Mouse (Mus musculus): Measurements from ENCODE around the gene Kalrn.
A peak's percentile ranks its signal among the peaks of the same experiment; 100 is the strongest.

Kalrn gene

DNA sequence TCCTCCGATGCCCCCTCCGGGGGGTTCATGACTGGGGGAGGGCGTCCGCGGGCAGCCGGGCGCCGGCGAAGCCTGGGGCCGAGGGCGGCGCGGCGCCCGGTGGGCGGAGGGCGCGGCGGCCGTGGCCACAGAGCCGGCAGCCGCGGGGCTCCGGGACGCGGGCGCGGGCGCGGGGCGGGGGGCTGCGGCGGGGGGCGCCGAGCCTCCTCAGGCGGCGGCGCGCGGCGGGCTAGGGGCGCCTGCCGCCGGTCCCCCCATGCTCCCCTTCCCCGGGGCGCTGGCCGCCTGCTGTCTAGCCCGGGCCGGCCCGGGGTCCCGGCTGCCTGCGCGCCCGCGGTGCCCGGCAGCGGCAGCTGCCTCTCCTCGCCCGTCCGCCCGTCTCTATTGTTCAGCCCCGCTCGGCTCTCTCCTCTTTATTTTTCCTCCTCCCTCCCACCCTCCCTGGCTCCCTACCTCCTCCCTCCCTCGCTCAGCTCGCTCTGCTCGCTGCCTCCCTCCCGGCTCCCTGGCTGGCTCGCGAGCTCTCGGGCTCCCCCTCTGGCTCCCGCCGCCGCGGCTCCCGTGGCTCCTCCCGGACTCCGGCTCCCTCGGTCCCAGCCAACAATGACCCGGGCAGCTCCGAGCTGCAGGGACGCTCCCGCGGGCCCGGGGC is at the start of gene Kalrn:
Gene Kalrn (minus strand): TSS at position 382 of the 652 bp plus-strand sequence.
- DNase-seq = peak; percentile 77

DNA sequence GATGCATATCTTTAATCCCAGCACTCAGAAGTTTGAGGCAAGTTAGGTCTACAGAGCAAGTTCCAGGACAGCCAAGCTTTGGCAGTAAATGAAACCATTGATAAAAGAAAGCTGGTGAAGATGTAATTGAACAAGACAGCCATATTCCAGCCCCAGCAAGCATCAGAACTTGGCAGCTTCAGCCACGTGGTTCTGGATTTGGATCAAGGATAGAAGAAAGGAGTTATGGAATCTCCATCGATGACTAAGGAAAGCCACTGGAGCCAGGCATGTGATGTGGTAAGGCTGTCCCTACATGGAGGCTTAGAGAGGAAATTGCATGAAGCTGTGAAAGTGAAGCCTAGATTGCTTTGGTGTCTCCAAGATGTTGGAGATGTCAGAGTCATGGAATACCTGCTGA is 40.7 kb upstream of the Kalrn start:
- DNase-seq = no peak

DNA sequence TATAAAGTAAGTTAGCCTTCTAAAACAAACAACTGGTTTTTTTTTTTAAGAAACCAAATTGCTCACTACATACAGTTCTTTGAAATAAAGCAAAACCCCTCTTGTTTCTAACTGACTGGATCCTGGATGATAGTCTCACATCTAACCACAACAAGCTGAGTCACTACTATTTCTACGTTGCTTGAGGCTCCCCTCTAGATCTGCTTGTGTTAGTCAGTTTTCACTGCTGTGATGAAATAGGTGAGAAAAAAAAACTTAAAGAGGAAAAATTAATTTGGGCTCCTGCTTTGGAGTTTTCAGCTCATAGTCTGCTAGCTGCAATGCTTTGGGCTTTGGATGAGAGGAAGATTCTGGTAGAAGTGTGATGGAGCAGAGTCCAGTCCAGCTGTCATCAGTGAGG is 36.8 kb upstream of the Kalrn start:
- DNase-seq = no peak

DNA sequence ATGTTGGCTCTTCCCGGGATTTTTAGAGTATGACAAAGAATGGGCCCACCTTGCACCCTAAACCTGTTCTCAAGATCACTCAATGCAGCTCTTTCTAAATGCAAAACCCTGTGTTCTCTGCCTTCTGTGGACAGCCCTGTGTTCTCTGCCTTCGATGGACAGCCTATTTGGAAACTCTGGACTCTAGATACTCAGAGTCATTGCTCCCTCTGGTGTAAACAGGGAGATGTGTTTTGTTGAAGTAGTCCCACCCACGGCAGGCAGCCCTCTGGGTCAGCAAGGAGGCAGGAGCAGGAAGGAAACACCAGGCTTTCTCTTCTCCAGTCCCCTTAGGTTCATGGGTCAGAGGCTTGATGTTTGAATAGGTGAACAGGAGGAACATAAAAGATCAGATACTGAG is 32.3 kb upstream of the Kalrn start:
- DNase-seq = peak; percentile 13

DNA sequence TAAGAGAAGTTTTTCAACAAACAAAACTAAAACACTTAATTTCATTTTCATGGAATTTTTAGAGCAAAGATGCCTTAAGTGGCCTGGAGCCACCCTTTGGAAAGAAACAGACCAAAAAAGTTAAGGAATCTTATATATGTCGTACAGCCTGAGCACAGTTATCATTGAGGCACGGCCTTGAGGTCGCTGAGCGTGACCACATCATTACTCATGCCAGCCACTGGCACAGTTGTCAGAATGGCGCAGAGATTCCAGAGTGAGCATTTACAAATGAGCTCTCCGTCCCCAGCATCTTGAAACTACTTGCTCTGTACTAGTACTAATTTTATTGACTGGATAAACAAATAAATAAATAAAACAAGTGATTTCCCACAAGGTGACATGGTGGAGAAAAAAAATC is 30.5 kb upstream of the Kalrn start:
- DNase-seq = no peak

DNA sequence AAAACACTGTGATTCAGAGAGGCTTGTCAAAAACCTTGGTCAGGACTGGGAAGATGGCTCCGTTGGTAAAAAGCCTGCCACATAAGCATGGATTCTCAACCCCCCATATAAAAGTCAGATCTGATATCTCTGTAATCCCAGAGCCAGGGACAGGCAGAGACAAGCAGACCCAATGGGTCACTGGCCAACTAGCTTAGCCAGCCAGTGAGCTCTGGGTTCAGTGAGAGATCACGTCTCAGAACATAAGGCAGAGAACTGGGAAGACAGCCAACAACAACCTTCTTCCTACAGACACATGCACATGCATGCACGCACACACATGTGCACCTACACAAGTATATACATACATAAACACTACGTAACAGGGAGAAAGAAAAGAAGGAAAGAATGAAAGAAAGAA is 29.7 kb upstream of the Kalrn start:
- no peak for DNase-seq

DNA sequence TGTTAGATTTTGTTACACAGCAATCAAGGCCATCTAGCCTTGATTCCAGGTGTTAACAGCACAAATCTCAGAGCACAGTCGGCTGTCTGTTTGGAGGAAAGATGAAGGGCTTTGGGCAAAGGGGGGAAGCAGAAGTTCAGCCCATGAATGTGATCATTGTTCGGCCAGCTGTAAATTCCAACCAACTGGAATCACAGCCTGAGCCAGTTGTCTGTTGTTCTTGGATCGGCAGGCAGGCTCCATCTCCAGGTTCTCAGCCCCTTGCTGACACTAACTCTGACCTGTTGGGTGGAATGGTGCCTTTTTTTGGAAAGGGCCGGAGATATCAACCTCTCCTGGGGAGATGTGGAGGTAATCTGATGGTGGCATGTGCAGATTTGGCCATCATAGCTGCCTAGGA is 28.6 kb upstream of the Kalrn start:
- DNase-seq = no peak

DNA sequence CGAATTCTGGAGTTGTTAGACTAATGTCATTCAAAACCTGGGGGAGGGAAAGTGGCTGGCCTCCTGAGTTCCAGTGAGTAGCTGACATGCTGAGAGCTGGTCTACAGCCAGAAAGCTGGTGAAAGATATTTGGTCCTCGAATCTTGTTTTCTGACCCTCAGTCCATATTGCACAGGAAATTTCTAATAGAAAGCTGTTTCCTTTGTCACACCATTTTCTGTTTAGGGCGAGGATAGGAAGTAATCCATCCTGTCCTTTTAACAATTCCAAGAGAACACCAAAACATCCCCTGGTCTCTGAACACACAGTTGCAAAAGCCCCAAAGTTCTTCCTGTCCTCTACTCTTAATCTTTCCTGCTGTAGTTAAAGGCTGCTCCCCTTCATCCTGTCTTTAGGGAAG is 22.0 kb upstream of the Kalrn start:
- DNase-seq = no peak

DNA sequence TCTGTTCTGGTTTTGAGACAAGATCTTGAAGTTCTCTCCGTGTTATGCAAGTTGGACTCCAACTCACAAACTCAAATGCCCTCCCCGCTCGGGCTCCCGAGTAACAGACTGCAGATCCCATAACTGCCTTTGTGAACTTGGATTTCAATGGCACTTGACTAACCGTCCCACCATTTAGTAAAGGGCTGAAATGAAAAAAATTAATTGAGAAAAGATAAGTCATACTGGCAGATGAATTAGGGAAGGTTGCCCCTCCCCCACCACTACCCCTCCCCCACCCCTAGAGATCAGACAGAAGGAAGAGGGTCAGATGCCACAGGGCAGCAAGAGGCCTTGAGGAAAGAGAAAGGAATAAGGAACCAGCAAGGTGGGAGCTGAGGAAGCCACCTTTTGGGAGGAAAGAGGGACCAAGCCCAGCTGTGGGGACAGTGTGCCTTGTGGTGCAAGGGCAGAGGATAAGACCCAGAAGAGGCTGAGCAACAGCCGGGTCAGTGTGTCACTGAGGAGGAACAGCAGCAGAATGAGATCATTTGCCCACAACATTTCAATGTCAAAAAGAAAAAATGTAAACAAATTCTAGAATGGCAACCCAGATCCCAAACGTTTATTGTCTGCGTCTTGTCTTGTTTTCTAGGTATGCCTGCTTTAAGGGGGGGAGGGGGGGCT is 21.4 kb upstream of the Kalrn start:
- DNase-seq = no peak

DNA sequence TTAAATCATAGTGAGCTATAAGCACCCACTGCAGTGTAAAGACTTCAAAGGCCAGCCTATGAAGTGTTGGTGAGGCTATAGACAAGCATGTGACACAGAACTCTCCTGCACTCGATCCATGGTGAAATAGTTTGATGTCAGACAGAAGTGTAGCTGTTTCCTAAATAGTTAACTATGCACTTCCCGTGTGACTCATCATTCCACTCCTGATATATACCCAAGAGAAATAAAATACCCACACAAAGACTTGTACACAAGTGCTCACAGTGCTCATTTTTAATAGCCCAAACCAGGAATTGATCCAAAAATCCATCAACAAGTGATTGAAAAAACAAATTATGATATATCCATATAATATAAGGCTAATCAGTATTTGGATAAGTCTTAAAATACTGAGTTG is 19.4 kb upstream of the Kalrn start:
- no peak for DNase-seq

DNA sequence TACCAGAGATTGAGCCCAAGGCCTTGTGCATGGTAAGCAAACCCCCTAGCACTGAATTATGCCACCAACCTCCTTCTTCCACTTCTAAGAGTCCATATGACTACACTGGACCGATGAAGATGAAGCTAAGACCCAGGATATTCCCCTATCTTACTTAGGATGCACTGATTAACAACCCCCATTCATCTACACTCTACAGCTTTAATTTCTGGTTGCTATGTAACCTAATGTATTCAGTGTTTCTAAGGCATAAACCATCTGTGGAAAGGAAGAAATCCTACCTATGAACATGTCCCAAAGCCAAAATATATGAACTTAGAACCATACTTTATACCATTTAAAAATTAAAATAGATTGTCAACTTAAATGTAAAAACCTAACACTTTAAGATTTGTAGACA is 18.6 kb upstream of the Kalrn start:
- DNase-seq = no peak

DNA sequence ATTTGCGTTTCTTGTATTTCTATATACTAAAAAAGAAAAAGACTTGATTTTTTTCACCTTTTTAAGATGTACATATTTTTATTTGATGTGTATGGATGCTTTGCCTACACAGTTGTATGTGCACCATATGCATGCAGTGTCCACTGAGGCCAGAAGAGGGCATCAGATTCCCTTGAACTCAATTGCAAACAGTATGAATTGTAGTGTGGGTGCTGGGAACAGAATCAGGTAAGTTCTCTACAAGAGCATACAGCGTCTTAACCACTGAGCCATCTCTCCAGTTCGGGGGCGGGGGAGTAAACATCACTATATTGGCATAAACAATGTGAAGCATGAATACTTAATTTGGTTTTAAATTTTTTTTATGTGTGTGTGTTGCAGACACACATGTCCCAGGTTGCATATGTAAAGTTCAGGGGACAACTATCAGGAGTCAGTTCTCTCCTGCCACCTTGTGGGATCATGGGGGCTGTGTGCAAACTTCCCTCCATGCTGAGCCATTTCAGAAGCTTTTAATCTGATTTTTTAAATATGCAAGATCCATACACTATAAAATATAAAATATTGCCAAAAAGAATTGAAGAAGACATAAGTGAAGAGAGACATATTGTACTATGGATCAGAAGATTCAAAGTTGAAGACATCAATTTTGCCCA is 6.5 kb upstream of the Kalrn start:
- no peak for DNase-seq

DNA sequence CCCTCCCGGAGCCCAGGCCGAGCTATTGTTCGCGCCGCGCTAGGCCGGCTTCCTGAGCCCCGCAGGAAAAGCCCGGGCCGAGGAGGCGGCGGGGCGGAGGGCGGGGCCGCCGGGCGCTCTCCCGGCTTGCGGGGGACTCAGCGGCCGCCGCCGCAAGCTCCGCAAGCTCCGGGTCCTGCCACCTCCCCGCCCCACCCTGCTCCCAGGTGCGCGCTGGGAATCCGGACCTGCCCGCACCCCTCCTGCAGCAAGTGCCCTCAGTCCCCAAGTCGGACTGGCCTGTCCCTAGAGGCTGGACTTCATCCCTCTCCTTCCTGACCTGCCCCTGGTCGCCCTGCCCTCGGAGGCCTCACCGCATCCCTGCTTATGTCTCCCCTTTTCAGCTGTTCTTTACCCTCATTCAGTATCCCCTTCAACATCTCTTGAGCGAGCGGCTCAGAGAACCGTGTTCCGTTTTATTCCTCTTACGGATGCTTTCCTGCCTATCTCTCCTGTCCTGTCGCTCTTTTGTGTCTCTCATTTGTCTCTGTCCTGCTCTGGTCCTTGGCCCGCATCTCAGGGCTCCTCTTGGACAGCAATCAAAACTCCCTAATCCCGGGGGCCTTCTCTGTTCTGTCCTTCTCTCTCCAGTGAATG is 642 bp upstream of the Kalrn start:
- DNase-seq = no peak

DNA sequence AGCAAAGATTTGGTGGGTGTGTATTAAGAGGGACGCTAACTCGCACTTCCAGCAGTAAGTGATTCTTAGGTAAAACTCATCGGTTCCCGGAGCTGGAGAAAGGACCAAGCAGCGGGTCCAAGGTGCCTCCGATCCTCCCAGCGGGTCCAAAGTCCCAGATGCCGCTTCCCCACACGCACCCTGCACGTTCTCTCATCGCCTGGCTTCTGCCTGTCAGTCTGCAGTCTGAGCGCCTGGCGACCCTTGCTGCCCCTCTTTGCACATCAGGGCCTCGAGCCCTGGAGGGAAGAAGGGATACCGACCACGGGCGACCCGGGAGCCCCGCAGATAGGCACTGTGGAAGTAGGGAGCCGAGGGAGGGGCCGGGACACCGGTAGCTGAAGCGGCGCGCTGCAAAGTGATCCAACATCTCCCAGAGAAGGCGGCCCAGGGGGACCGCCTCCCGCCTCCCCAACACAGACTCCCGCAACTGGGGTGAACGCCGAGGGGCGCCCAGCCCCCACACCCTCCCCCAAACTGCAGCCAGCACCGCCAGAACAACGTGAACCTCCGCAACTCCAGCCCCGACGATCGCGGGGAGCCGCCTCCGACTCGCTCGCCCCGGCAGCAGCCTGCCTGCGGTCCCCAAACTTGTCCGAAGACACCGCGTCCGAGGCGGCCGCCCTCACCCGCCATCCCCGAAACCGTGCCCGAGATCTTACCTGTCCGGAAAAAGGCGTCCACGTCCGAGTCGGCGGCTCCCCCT is 754 bp downstream of the Kalrn start:
- peak; percentile 5 for DNase-seq

DNA sequence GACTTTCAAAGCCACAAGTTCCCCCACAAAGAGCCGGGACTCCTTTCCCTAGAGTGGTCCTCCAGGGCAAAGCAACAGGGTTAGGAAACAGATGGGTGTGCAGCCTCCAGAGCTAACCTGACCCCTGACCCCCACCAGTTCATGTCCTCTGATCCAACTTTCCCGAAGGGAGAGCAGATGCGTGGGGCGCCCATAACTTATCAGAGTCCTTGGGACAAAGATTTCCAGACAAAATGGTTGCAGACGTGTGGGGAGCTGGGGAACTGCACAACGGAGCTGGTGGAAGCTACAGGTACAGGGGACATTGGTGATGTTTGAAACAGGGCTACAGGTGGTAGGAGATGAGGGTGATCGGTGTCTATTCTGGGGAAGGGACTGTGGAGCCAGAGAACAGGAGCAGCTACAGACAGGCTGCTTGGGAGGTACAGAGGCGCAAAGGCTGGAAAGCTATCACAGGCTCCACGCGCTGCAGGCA is 1.4 kb downstream of the Kalrn start:
- no peak for DNase-seq

DNA sequence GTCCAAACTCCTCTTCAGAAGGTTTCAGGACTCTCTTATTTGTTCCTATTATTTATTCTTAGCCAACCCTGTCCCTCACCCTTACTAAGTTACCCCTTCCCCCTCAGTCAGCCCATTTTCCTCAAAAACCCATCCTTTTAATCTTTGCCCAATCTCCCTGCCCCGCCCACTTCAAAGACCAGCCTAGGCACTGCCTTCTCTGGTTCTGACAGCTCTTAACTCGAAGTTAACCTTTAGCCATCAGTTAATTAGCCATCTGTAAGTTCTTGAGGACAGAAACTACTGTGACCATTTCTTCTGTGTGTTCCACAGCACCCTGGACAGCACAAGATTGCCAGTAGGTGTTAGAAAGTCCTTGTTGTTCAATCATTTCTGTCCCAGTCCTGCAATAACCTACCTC is 3.4 kb downstream of the Kalrn start:
- DNase-seq = no peak

DNA sequence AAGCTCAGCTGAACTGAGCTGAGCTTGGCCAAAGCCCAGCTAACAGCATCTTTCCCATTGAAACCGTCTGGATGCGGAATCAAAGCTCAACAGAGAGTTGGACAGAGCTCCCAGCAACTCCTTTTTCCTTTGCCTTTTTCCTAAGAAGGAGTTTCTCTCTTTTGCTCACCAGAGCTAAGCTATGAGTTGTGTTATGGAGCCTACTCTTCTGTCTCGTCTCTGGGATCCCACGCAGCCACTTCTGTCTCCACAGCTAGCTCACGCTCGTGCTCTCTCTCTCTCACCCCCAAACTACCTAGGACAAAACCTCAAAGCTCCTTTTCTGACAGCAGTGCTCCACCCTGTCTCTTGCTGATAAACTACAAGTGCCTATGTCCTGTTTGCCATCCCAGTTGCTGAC is 4.5 kb downstream of the Kalrn start:
- DNase-seq = no peak

DNA sequence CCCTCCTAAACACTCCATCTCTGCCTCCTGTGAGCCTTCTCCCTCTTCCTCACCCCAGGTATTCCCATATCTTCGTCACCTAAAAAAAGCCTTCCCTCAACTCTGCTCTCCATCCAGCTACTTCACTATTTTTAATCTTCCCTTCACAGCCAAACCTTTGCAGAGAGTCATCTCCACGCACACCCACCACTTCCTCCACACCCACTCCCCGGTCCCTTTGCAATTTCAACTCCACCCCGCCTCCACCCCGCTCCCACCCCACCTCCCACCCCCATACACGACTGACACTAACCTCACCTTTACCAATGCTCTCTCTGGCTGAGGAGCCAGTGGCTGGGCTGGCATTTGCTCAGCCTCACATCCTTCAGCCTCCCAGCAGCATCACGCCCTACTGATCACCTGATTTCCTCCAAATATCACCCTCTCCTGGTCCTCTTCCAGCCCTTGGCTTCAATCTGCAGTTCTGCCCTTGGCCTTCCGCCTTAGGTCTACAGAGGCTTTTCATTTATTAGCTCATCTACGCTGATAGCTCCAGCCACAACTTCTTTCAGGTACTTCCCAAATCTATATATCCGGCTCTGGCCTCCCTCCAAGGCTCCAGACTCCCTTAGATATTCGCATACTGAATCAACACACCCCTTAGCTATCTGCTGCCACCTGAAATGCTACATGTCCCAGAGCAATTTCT is 9.6 kb downstream of the Kalrn start:
- no peak for DNase-seq

DNA sequence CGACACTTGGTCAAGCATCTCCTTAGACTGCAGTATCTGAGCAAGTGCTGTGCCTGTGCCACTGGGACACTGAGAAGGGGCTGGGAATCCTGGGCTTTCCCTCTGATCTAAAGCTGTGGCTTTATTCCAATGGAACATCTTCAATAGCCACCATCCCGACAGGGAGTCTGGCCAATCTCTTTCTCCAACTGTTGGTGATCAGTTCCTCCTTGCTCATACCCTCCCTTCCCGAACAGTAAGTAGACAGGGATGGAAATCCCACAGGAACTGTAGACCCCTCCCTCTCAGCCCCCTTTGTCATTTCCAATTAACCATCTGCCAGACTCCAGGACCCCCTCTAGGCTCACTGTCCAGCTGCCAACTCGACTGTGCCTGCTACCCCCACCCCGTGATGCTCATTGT is 11.6 kb downstream of the Kalrn start:
- DNase-seq = no peak

DNA sequence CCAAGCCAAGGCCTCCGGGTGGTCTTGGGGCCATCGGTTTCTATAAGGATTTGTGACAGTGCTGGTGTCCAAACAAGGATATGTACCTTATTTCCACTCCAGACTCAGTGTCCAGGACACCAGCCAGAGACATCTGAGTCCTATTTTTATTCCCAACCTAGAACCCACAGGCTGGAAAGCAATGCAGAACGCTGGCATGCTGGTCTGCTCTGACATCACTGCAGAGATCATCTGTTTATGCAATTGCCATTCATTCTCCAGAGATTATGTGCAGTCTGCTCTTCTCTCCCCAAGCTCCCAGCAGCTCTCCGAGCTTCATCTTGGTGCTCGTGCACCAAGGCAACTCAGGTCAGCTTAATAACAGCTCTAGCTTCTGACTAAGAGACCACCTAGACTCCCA is 12.5 kb downstream of the Kalrn start:
- DNase-seq = no peak

DNA sequence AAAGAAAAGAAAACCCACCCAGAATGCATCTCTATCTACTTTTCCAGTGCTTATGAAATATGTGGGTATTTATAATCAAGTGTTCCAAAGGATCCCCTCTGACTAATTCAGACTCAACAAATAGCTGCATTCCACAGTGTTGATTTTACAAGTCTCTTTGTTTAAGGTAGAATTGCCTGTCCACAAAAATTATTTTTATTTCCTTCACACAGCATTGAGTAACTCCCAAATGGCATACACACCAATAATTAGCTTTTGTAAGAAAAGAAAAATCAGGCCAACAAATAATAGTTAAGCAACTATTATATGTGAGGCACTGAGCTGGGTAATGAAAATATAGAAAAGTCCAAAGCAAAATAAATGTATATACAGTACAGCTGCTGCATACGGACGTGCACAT is 12.9 kb downstream of the Kalrn start:
- no peak for DNase-seq

DNA sequence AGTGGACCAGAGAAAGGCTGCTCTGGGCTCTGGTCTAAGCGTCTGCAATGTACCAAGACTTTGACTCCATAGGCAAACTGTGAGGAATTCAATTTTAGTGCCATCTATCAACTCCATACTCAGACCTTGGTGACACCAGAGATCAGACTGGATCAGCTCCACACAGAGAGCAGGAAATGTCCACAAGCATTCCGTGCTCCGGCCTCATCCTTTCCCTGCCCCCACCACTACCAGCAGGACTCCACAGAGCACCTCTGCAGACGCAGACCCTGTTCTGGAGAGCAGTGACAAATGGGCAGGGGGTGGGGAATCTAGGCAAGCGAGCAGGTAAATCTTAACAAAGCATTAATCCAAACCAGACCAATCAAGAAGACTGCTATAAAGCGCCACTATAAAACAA is 15.4 kb downstream of the Kalrn start:
- no peak for DNase-seq

DNA sequence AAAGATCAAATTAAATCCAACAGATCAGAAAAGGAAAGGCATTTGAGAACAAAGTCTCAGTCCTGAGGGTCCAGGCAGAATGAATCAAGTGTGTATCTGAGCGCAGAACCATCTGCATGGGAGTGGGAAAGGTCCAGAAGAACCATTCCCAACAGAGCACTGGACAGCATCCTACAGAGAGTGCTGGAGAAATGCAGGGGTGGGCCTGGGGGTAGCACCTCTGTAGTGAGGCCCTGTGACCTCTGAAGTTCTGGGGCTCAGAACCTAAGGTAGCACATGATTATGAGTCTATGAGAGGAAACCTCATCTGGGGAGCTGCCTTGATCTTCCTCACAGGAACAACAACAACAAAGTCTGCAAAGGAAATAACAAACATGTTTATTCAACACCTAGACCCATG is 20.6 kb downstream of the Kalrn start:
- DNase-seq = no peak
